In genomic region chrX:12761259-12761625, GRCm38 (mm10) we compare ENCODE assay signal across 8 mouse cellular contexts. TPM values are rescaled to one million over a fixed set of nuclear protein-coding genes. Genes with fewer than 3 reads are reported as not detected.
DNase-seq lines count a peak whose midpoint lies in the region; ATAC-seq and TF ChIP-seq lines count a peak whose summit lies in the region.

No protein-coding gene starts in this region.

- no peaks in the 10 kb centered on the region for H3K9me3 ChIP-seq in lung, embryonic 14.5 days (ENCODE audit: low read depth, low read length)
- H3K9me3 ChIP-seq in forebrain, embryonic 16.5 days (ENCODE audit: control insufficient read depth, low read length), result no peaks in the 10 kb centered on the region
- H3K9me3 ChIP-seq in liver, embryonic 16.5 days (replicated peaks; ENCODE audit: control insufficient read depth, low read length), result no peaks in the 10 kb centered on the region

- H3K4me3 ChIP-seq in lung, embryonic 14.5 days (ENCODE audit: low read depth, low read length), result peak overlapping the region; percentile 61
- peak overlapping the region; percentile 62 for H3K4me3 ChIP-seq in forebrain, embryonic 16.5 days (replicated peaks; ENCODE audit: low read length)
- peak overlapping the region; percentile 76 for H3K4me3 ChIP-seq in liver, embryonic 16.5 days (ENCODE audit: low read depth, low read length)

- no peaks in the 10 kb centered on the region; the same call in 1 of the 2 replicates for H3K4me1 ChIP-seq in lung, embryonic 14.5 days (ENCODE audit: insufficient read depth)
- H3K4me1 ChIP-seq in forebrain, embryonic 16.5 days (replicated peaks; ENCODE audit: control insufficient read depth, insufficient read depth, low read length), result peaks cover 13% of the 10 kb centered on the region; the same call in 1 of the 2 replicates
- no peaks in the 10 kb centered on the region; the same call in none of the 2 replicates for H3K4me1 ChIP-seq in liver, embryonic 16.5 days (ENCODE audit: control insufficient read depth, low read depth, low read length)

- no peak for DNase-seq in cerebellum, postnatal 4 days (ENCODE audit: low spot score in 2 of 2)
- DNase-seq in lung, embryonic 14.5 days, result peak; percentile 43
- DNase-seq in lung, postnatal 10 days, result no peak
- no peak for DNase-seq in adrenal gland, postnatal 14 days
- DNase-seq in thymus, postnatal 36 days, result no peak

- H3K27me3 ChIP-seq in lung, embryonic 14.5 days (ENCODE audit: insufficient read depth, low read length), result no peaks in the 10 kb centered on the region
- H3K27me3 ChIP-seq in forebrain, embryonic 16.5 days (replicated peaks; ENCODE audit: control insufficient read depth, insufficient read depth, low read length), result no peaks in the 10 kb centered on the region
- H3K27me3 ChIP-seq in liver, embryonic 16.5 days (ENCODE audit: control insufficient read depth, insufficient read depth, low read depth, low read length), result peaks cover 6% of the 10 kb centered on the region; the same call in 1 of the 2 replicates

- WGBS in lung, embryonic 14.5 days, result 6% methylated on average over 25 of the region's 25 CpGs
- WGBS in forebrain, embryonic 16.5 days, result 9% methylated on average over 20 of the region's 25 CpGs
- 8% methylated on average over 25 of the region's 25 CpGs for WGBS in liver, embryonic 16.5 days (ENCODE audit: insufficient replicate concordance)

- peak overlapping the region; percentile 74 for H3K9ac ChIP-seq in lung, embryonic 14.5 days
- H3K9ac ChIP-seq in forebrain, embryonic 16.5 days (replicated peaks; ENCODE audit: low read depth, low read length), result peak overlapping the region; percentile 78
- peak overlapping the region; percentile 87 for H3K9ac ChIP-seq in liver, embryonic 16.5 days (ENCODE audit: low read depth, low read length)

- peak overlapping the region; percentile 65 for H3K4me2 ChIP-seq in lung, embryonic 14.5 days
- peak overlapping the region; percentile 58 for H3K4me2 ChIP-seq in forebrain, embryonic 16.5 days (ENCODE audit: low read length)
- peak overlapping the region; percentile 69 for H3K4me2 ChIP-seq in liver, embryonic 16.5 days (ENCODE audit: low read depth, low read length)

- H3K27ac ChIP-seq in lung, embryonic 14.5 days (ENCODE audit: low read depth), result peak overlapping the region; percentile 98
- peak overlapping the region; percentile 92 for H3K27ac ChIP-seq in forebrain, embryonic 16.5 days (ENCODE audit: low read length)
- H3K27ac ChIP-seq in liver, embryonic 16.5 days (ENCODE audit: low read length), result peak overlapping the region; percentile 96

- TF ChIP-seq CTCF in lung, embryonic 14.5 days (IDR thresholded peaks at IDR 0.05; ENCODE audit: low read depth), result no peak

- peak; percentile 10; the same call in 1 of the 2 replicates for ATAC-seq in cerebellum, adult (ENCODE audit: insufficient number of reproducible peaks, low FRiP score, low TSS enrichment)
- ATAC-seq in lung, embryonic 14.5 days (ENCODE audit: insufficient read depth), result peak; percentile 42
- ATAC-seq in forebrain, embryonic 16.5 days, result no peak
- ATAC-seq in liver, embryonic 16.5 days (ENCODE audit: low read depth), result peak; percentile 14

- H3K36me3 ChIP-seq in lung, embryonic 14.5 days (ENCODE audit: insufficient read depth), result no peaks in the 10 kb centered on the region
- no peaks in the 10 kb centered on the region for H3K36me3 ChIP-seq in forebrain, embryonic 16.5 days (ENCODE audit: control insufficient read depth, insufficient read depth)
- H3K36me3 ChIP-seq in liver, embryonic 16.5 days (ENCODE audit: control insufficient read depth, insufficient read depth), result no peaks in the 10 kb centered on the region

RNA-seq across cellular contexts. Expression of gene Med14, which starts 0.6 kb away (rescaled TPM):
- polyA plus RNA-seq in lung, embryonic 14.5 days (2014; fragmentation: Nextera tagmentation; extraction: Ambion mirVana), result 21.0 and 22.6 TPM in 2 replicates
- polyA plus RNA-seq in forebrain, embryonic 16.5 days (2015; fragmentation: Nextera tagmentation; extraction: Ambion mirVana), result 14.1 and 15.5 TPM in 2 replicates
- polyA plus RNA-seq in liver, embryonic 16.5 days (2015; fragmentation: Nextera tagmentation; extraction: Ambion mirVana), result 3.9 and 4.4 TPM in 2 replicates
- total RNA-seq in adrenal gland, postnatal 14 days (2021), result 26.0 and 27.6 TPM in 2 replicates
